Mouse (Mus musculus) left cerebral cortex, postnatal 14 days (tissue): Measurements from ENCODE around the gene Syk. TPM values are rescaled to one million over a fixed set of nuclear protein-coding genes. Genes with fewer than 3 reads are reported as not detected.

ENCODE experiments used
- DNase-seq, 2 experiments: peaks; one replicate each; pipeline ENCODE4 v3.0.0; 2021 to 2022; ENCODE audit warnings: low spot score in 2 of 2, mixed read lengths in 1 of 2
- intact Hi-C: fragments of 180-260 bp; cut with DNase I; formaldehyde crosslinking; loops from one replicate; pipeline ENCODE4 v1.15.1; 2025
- total RNA-seq, 2 experiments: library from RNA; stranded (reverse); gene quantifications; 2 replicates each; pipeline ENCODE4 v1.2.3; 2021

Gene Syk
- total RNA-seq, 2 experiments from 2014 or later = 2.9 to 4.5 TPM

- DNase-seq = peak; percentile 56 to 68
- intact Hi-C loops = loop anchor here (5.0 to 10.0 kb wide), 2 partner anchors 62 to 310 kb away; no protein-coding TSS in a partner anchor
These were observed 17.8 kb upstream of the Syk start for GRCm38 (mm10) chr13:52565103-52565739.

GRCm38 (mm10) chr13:52566188-52566760 lies 16.7 kb upstream of the Syk start:
- DNase-seq = no peak
- intact Hi-C loops = loop anchor here (5.0 to 10.0 kb wide), 2 partner anchors 61 to 311 kb away; no protein-coding TSS in a partner anchor

- intact Hi-C loops = loop anchor here (5.0 to 10.0 kb wide), 2 partner anchors 61 to 312 kb away; no protein-coding TSS in a partner anchor
- DNase-seq = no peak
These were observed 16.2 kb upstream of the Syk start for GRCm38 (mm10) chr13:52566777-52567176.

GRCm38 (mm10) chr13:52569194-52569769 lies 13.7 kb upstream of the Syk start:
- intact Hi-C loops = loop anchor here (5.0 to 10.0 kb wide), 2 partner anchors 58 to 314 kb away; no protein-coding TSS in a partner anchor
- DNase-seq = no peak

GRCm38 (mm10) chr13:52570276-52570675 lies 12.7 kb upstream of the Syk start:
- DNase-seq = peak; percentile 56 to 60
- intact Hi-C loops = loop anchor here (5.0 kb wide), 1 partner anchor 47 kb away; no protein-coding TSS in a partner anchor

GRCm38 (mm10) chr13:52571591-52572384 lies 11.2 kb upstream of the Syk start:
- no peak for DNase-seq
- intact Hi-C loops = loop anchor here (5.0 kb wide), 1 partner anchor 46 kb away; no protein-coding TSS in a partner anchor

GRCm38 (mm10) chr13:52572451-52573446 lies 10.2 kb upstream of the Syk start:
- DNase-seq = peak in 1 of 2 experiments; percentile 28
- intact Hi-C loops = loop anchor here (5.0 kb wide), 1 partner anchor 45 kb away; no protein-coding TSS in a partner anchor

GRCm38 (mm10) chr13:52574311-52574710 lies 8.7 kb upstream of the Syk start:
- intact Hi-C loops = loop anchor here (5.0 kb wide), 1 partner anchor 43 kb away; no protein-coding TSS in a partner anchor

GRCm38 (mm10) chr13:52575483-52575882 lies 7.5 kb upstream of the Syk start:
- intact Hi-C loops = no loop called here
- DNase-seq = no peak

More at GRCm38 (mm10) chr13:52574311-52574710, 8.7 kb upstream of the Syk start:
- no peak for DNase-seq

- intact Hi-C loops = no loop called here
- no peak for DNase-seq
These were observed 6.9 kb upstream of the Syk start for GRCm38 (mm10) chr13:52576021-52576614.

- no peak for DNase-seq
- intact Hi-C loops = no loop called here
These were observed 6.1 kb upstream of the Syk start for GRCm38 (mm10) chr13:52576841-52577240.

- no peak for DNase-seq
- intact Hi-C loops = no loop called here
These were observed 5.5 kb upstream of the Syk start for GRCm38 (mm10) chr13:52577326-52577920.

GRCm38 (mm10) chr13:52577939-52578338 lies 5.0 kb upstream of the Syk start:
- intact Hi-C loops = no loop called here
- DNase-seq = no peak

- DNase-seq = no peak
- intact Hi-C loops = no loop called here
These were observed 4.2 kb upstream of the Syk start for GRCm38 (mm10) chr13:52578776-52579175.

GRCm38 (mm10) chr13:52582506-52582877 lies 481 bp upstream of the Syk start:
- no peak for DNase-seq
- intact Hi-C loops = no loop called here

- no peak for DNase-seq
- intact Hi-C loops = no loop called here
These were observed 1.1 kb downstream of the Syk start for GRCm38 (mm10) chr13:52583943-52584562.
